Mouse (Mus musculus) MEL (cell line): ENCODE data around the gene Scarb1.
A peak's percentile ranks its signal among the peaks of the same experiment; 100 is the strongest.

Source experiments
- CTCF ChIP-seq, 3 experiments: IDR thresholded peaks in 2 of 3; conservative IDR thresholded peaks in 1 of 3; 2 replicates each; pipeline ENCODE4 v1.5.1; 2011 to 2012; ENCODE audit warnings: low read length in 3 of 3, low read depth in 2 of 3, mild to moderate bottlenecking in 2 of 3, improper control_type of control experiment in 1 of 3, inconsistent platforms in 1 of 3, mixed read lengths in 1 of 3, moderate library complexity in 1 of 3; ENCODE audit not compliant: control insufficient read depth in 1 of 3, insufficient read depth in 1 of 3, poor library complexity in 1 of 3, severe bottlenecking in 1 of 3
- E2F4 ChIP-seq: IDR thresholded peaks from 2 replicates; pipeline ENCODE4 v1.6.1; 2011; ENCODE audit warnings: low read depth, low read length, improper control_type of control experiment, borderline replicate concordance
- ELF1 ChIP-seq: IDR thresholded peaks from 2 replicates; pipeline ENCODE4 v1.6.1; 2014; ENCODE audit warnings: low read depth, mild to moderate bottlenecking, inconsistent platforms, low read length, improper control_type of control experiment, moderate library complexity
- EP300 ChIP-seq, 2 experiments: IDR thresholded peaks; 2 replicates each; pipeline ENCODE4 v1.6.1; 2011; ENCODE audit warnings: improper control_type of control experiment in 2 of 2, low read length in 2 of 2, low read depth in 1 of 2, mild to moderate bottlenecking in 1 of 2
- MAFK ChIP-seq: IDR thresholded peaks from 2 replicates; pipeline ENCODE4 v1.6.1; 2011; ENCODE audit warnings: low read depth, mild to moderate bottlenecking, low read length, improper control_type of control experiment, borderline replicate concordance
- NELFE ChIP-seq: IDR thresholded peaks from 2 replicates; pipeline ENCODE4 v1.6.1; 2011; ENCODE audit warnings: low read depth, low read length, improper control_type of control experiment
- POLR2A ChIP-seq, 2 experiments: IDR thresholded peaks; 2 replicates each; pipeline ENCODE4 v1.6.1; 2011 to 2012; ENCODE audit warnings: low read length in 2 of 2, mild to moderate bottlenecking in 2 of 2, control low read depth in 1 of 2, improper control_type of control experiment in 1 of 2, low read depth in 1 of 2, moderate library complexity in 1 of 2; ENCODE audit not compliant: control insufficient read depth in 1 of 2, insufficient read depth in 1 of 2, poor library complexity in 1 of 2
- RAD21 ChIP-seq: IDR thresholded peaks from 2 replicates; pipeline ENCODE4 v1.6.1; 2011; ENCODE audit warnings: mild to moderate bottlenecking, low read depth, low read length, improper control_type of control experiment
- RCOR1 ChIP-seq: IDR thresholded peaks from 2 replicates; pipeline ENCODE4 v1.6.1; 2012; ENCODE audit warnings: low read depth, mild to moderate bottlenecking, inconsistent platforms, low read length, improper control_type of control experiment
- SIN3A ChIP-seq: IDR thresholded peaks from 2 replicates; pipeline ENCODE4 v1.6.1; 2012; ENCODE audit warnings: low read length, improper control_type of control experiment, inconsistent platforms
- SMC3 ChIP-seq: IDR thresholded peaks from 2 replicates; pipeline ENCODE4 v1.6.1; 2011; ENCODE audit warnings: low read depth, low read length, improper control_type of control experiment
- TCF12 ChIP-seq: IDR thresholded peaks from 2 replicates; pipeline ENCODE4 v1.6.1; 2014; ENCODE audit warnings: low read depth, mild to moderate bottlenecking, inconsistent platforms, low read length, improper control_type of control experiment, moderate library complexity
- ZMIZ1 ChIP-seq: IDR thresholded peaks from 2 replicates; pipeline ENCODE4 v1.6.1; 2012; ENCODE audit warnings: low read depth, mild to moderate bottlenecking, inconsistent platforms, low read length, improper control_type of control experiment, moderate library complexity
- ZNF384 ChIP-seq: IDR thresholded peaks from 2 replicates; pipeline ENCODE4 v1.6.1; 2012; ENCODE audit warnings: low read depth, mild to moderate bottlenecking, inconsistent platforms, low read length, improper control_type of control experiment

GRCm38 (mm10) chr5:125273666-125274109, 67.2 kb downstream of the Scarb1 start:
- TF ChIP-seq CTCF (IDR thresholded peaks at IDR 0.05 in 2 of 3, conservative IDR thresholded peaks at IDR 0.05 in 1 of 3; ENCODE audit: control insufficient read depth in 1 of 3, insufficient read depth in 1 of 3, low read depth in 2 of 3, low read length in 3 of 3, poor library complexity in 1 of 3, severe bottlenecking in 1 of 3) (peak; percentile 50 to 80 (median 68)), EP300 (IDR thresholded peaks at IDR 0.05; ENCODE audit: low read depth in 1 of 2, low read length in 2 of 2) (no peak), SMC3 (peak; percentile 76), TCF12 (no peak), RAD21 (peak; percentile 50), ELF1 (no peak), MAFK (no peak), SIN3A (peak; percentile 27; the same call in 1 of the 2 replicates), RCOR1 (no peak), ZNF384 (no peak), ZMIZ1 (no peak), NELFE (no peak), POLR2A (IDR thresholded peaks at IDR 0.05; ENCODE audit: control insufficient read depth in 1 of 2, insufficient read depth in 1 of 2, low read depth in 1 of 2, low read length in 2 of 2, poor library complexity in 1 of 2) (no peak), E2F4 (no peak)
